Mouse (Mus musculus): Measurements from ENCODE around the gene Gm30191.

DNA sequence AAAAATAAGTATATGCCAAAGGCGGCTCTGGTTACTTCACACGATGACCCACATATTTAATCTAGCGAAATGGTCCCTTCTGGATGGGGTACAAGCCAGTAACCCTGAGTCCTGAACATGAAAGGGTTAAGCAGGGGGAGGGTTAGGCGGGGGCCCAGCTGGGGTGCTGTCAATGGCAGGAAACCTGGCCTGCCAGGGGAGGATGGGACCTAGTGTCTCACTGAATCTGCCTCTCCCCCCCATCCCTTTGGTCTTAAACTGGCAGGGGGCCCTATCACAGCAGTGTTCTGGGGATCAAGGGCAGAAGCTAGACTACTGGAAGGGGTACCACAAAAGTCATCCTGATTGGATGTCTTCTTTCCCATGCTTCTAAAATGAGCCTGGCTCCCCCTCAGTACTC, 9.1 kb downstream of the Gm30191 start:
- TF ChIP-seq POLR2A (IDR thresholded peaks at IDR 0.05; ENCODE audit: insufficient read length, low read depth) (no peak), POLR2AphosphoS2 (IDR thresholded peaks at IDR 0.05; ENCODE audit: insufficient read length, low read depth) (no peak), CEBPB (IDR thresholded peaks at IDR 0.05; ENCODE audit: insufficient read depth, poor library complexity, severe bottlenecking) (no peak), SRF (IDR thresholded peaks at IDR 0.05; ENCODE audit: control insufficient read depth, insufficient read length, low read depth) (no peak), TCF12 (IDR thresholded peaks at IDR 0.05; ENCODE audit: insufficient read depth, poor library complexity, severe bottlenecking) (no peak), USF1 (IDR thresholded peaks at IDR 0.05; ENCODE audit: low read depth) (no peak), MAX (IDR thresholded peaks at IDR 0.05; ENCODE audit: low read depth) (no peak)

Data from myocyte (in vitro differentiated cells).